Mouse (Mus musculus) urinary bladder, adult 18-20 months (tissue): ENCODE data around the gene Anks1b.
A peak's percentile ranks its signal among the peaks of the same experiment; 100 is the strongest.

Experiments
- DNase-seq, 2 experiments: peaks; one replicate each; pipeline ENCODE4 v3.0.0; 2022; ENCODE audit warnings: low spot score in 2 of 2, mixed read lengths in 2 of 2

Anks1b gene

DNA sequence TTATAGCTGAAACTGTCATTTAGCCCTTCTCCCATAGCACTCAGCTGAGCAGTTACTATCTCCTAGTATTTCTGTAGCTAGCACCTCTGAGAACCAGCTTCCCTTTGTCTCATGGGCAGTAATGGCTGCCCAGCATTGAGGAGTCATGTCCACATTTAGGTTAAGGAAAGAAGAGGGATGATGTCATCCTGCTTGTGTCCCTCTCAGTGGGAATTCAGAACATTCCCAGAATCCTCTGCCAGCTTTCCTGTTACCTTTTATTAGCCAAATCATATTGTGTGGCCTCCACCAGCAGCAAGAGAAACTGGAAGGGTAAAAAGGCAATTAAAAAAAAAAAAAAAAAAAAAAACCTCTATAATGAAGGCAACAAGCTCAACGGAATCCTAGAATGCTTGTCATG lies 851.6 kb downstream of the Anks1b start:
- DNase-seq, result no peak

DNA sequence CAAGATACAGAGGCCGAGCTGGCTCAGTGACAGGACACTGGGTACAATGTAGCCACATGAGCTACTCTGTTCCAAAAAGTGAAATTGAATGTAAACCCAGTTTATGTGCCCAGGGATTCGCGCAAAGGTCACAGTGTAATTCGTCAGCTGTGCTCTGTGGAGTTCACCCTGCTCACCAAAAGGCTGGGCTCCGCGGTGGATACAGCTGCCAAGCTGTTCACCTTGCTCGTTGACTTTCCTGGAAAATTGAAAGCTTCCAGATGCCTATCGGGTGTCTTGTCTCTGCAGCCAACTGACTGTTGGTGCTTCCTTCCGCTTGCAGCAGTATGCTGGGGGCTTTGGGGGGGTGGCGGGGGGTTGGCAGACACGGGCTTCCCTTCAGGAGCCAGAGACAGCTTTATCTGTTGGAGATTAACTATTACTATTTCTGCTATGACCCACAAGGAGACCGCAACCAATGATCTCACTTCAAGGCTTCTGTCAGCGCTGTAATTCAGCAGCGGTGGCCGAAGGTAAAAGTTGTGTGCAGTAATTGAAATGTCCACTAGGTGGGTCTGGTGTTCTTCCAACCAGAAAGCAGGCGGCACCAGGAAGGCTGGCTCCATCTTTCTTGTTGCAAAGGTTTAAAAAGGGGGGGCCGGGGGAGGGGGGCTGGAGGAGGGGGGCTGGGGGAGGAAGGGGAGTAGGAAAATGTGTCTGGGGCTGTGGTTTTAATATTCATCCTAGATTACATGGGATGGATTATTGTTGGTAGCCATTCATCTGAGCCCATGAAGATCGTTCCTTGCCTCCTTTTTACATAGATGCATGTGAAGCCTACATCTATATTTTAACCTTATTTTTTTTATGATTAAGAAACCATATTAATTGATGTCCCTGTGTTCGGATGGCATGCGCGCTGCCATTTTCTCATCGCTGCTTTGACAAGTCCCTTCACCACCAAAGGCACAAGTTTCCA lies 855.4 kb downstream of the Anks1b start:
- DNase-seq, result peak; percentile 16 to 19

DNA sequence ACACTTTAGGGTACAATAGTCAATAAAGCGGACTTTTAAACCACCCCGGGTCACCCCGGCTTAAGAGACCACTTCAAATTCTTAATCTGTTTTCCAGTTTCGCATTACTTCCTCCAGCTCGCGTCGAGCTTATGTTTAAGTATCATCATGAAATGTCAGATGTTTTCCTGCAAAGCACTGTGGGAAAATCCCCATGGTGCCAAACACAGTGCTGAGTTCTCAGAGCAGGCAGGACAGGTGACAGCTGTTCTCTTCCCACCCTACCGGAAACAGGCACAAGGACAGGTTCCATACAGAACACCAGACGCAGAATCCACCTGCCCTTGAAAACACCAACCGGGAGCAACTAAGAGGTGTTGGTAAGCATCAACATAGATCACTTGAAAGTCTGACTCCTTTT lies 856.2 kb downstream of the Anks1b start:
- DNase-seq, result no peak

DNA sequence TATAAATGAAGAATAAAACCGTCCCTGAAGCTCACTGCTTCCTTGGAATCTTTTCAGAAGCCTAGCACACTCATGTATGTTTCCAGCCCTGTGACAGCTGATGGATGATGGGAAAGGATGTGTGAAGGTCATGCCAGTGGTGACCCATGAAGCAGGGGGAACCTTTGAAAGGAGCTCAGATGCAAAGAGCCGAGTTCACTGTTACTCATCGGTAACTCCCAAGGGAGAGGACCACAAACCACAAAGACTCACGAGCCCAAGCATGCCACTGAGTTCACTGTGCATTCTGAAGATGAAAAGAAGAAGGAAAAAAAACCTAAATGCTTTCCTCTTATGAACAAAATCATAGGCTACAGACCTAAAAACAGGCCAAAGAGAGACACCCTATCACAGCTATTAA lies 859.5 kb downstream of the Anks1b start:
- no peak for DNase-seq

GRCm38 (mm10) chr10:90733632-90734031 lies 860.3 kb downstream of the Anks1b start:
- peak in 1 of 2 experiments; percentile 4 for DNase-seq

- DNase-seq, result no peak
Observed at GRCm38 (mm10) chr10:90738475-90738874, 865.2 kb downstream of the Anks1b start.

DNA sequence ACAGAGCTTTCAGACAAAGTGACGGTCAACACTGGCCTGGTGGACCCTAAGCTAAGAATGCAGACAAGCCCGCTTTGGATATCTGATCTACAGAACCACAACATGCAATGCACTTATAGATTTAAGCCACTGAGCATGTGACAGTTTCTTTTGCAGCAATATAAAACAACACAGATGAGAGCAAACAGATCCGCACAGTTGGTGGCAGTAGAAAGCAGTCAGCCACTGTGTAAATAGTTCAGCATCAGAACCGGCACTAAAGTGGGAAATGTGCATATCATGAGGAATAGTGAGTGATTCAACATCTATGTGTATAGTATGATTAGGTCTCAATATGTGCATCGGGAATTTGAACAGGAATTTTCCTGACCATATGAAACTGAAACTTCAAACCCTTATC lies 867.6 kb downstream of the Anks1b start:
- no peak for DNase-seq

GRCm38 (mm10) chr10:90751889-90752288 lies 878.6 kb downstream of the Anks1b start:
- no peak for DNase-seq

GRCm38 (mm10) chr10:90753106-90753505 lies 879.8 kb downstream of the Anks1b start:
- no peak for DNase-seq

DNA sequence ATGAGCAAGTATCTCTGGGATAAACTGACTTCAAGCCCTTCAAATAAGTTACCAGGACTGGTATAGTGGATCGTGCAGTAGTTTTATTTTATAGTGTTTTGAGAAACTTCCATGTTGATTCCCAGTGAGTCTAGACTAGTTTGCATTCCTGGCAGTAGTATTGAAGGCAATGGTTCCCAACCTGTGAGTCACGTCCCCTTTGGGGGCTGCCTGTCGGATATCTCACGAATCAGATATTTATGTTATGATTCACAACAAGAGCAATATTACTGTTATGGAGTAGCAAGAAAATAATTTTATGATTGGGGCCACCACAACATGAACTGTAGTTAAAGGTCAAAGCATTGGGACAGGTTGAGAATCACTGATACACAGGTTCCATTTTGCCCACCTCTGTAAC lies 884.5 kb downstream of the Anks1b start:
- no peak for DNase-seq

GRCm38 (mm10) chr10:90759929-90760328 lies 886.6 kb downstream of the Anks1b start:
- DNase-seq, result no peak

- no peak for DNase-seq
Observed at GRCm38 (mm10) chr10:90766261-90766660, 893.0 kb downstream of the Anks1b start.

- DNase-seq, result no peak
Observed at GRCm38 (mm10) chr10:90770403-90770955, 897.2 kb downstream of the Anks1b start.

- no peak for DNase-seq
Observed at GRCm38 (mm10) chr10:90771046-90771445, 897.7 kb downstream of the Anks1b start.

- DNase-seq, result no peak
Observed at GRCm38 (mm10) chr10:90771471-90772226, 898.3 kb downstream of the Anks1b start.

GRCm38 (mm10) chr10:90779561-90780400 lies 906.5 kb downstream of the Anks1b start:
- no peak for DNase-seq

DNA sequence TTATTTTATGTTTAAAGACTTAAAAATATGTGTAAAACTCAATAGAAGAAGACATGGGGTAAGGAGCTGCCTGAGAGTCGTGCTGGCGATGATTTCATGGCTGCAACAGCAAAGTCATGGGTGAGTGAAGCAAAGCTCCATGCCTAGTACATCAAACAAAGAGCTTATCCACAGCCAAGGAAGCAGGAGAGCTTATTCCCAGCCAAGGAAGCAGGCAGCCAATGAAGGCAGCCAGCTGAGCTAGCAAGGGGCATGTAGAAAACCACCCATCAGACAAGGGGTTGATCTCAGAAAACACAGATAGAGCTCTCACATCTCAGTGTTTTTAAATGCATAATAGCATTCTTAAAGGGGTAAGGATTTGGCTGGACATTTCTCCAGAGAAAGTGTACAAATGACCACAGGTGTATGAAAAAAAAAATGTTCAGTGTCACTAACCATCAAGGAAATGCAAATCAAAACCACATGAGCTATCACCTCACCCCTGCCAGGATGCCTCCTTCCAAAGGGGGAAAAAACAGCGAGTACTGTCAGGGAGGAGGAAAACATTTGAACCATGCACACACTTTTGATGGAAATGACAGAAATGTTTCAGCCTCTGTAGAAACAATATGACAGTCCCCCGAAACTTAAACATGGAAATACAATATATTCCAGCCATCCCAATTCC lies 911.8 kb downstream of the Anks1b start:
- DNase-seq, result no peak

- DNase-seq, result no peak
Observed at GRCm38 (mm10) chr10:90785680-90786079, 912.4 kb downstream of the Anks1b start.

DNA sequence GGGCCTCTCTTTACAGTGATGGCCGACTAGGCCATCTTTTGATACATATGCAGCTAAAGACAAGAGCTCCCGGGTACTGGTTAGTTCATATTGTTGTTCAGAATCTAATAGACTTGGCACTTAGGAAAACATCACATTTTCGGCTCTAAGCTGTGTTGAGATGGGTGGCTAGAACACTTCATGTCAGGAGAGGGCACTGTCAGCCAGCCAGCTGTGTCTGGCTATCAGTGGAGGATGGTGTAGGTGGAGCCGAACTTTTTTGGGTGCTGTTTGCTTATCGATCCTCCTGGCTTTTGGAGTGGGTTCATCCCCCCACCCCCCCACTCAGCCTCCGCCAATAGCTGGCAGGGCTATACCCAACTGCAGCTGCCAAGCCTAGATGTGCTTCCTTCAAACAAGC lies 929.8 kb downstream of the Anks1b start:
- DNase-seq, result no peak

DNA sequence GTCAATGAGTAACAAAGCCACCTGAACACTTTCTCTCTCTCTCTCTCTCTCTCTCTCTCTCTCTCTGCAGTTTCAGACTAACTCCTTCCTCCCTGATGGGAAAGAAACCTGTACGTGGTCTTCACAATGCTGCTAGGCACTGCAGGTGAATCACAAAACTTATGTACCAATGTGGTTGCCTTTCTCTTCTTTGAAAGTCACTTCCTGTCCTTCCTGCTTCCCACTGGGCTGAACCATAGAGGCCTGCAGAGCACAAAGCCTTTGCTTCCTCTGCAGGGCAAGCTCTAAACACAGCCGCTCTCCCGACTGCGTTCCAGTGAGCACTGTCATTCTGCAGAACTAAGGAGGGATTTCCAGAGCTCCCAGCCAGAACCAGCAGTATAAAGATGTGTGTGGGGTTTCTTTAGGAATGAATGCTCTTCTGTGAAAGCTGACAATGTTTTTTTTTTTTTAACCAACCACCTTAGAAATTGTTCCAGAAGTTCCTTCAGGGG lies 931.3 kb downstream of the Anks1b start:
- no peak for DNase-seq
